Mouse (Mus musculus): ENCODE data around the gene Hoxa11. TPM values are rescaled to one million over a fixed set of nuclear protein-coding genes. Genes with fewer than 3 reads are reported as not detected.

The Hoxa11 gene
- total RNA-seq, 2 experiments from 2014 or later: 6.0 to 6.6 TPM

- peak in 1 of 2 experiments; percentile 15 for DNase-seq (ENCODE audit: low spot score in 2 of 2)
Measured at GRCm38 (mm10) chr6:52248638-52249414, 3.2 kb upstream of the Hoxa11 start.

DNA sequence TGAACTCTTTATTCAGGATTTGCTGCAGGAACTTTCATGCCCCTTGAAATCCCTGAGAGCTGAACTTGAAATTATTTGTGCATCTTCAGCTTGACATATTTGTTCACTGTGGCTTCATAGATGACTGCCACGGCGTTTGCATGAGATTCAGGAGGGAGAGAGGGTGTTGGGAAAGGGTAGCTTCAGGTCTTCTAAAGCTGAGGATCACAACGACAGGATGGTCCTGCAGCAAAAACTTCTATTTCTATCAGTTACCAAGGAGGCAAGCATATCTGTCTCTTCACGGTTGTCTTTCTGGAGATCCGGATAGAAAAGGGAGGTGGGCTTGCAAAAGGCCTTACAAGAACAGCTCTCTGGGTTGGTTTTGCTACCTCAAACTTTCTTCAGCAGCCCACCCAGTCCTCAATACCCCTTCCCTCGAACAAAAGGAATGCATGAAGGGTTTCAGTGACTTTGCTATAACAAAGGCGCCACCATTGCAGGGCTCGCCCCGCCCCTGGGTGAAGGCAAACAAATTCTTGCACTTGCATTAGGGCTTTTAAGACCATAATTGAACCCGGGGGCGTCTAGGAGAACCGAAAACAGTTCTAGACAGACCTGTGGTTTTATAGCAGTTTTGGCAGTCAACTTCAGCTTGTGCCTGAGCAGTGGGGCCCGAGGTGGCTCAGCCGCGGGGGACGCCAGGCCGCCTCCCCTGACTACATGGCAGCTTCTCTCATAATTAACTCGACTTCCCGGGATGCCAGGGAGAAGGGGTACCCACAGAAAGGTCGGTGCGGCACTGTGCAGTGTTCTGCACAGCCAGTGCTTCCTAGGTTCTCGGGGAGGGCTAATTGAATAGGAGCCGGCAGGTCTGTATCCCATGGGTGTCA, 2.4 kb upstream of the Hoxa11 start:
- DNase-seq (ENCODE audit: low spot score in 2 of 2): peak in 1 of 2 experiments; percentile 18

DNA sequence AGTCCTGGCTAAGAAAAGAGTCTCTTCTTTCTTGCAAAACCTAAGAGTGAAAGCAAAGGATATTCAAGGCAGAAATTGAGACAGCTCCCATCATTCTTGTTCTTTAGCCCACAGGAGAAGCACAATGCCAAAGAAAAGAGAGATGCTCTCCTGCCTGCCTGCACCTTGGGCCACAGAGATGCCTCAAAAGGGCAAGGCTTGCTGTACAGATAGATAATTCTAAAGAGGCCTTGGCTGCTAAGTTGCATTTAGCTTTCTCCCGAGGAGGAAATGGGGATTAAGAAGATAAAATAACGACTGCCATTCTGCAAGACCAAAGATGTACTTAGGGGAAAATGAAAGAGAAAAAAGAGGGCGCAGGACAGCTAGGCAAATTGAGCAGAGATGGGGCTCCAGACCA, 1.3 kb upstream of the Hoxa11 start:
- DNase-seq (ENCODE audit: low spot score in 2 of 2): no peak

DNA sequence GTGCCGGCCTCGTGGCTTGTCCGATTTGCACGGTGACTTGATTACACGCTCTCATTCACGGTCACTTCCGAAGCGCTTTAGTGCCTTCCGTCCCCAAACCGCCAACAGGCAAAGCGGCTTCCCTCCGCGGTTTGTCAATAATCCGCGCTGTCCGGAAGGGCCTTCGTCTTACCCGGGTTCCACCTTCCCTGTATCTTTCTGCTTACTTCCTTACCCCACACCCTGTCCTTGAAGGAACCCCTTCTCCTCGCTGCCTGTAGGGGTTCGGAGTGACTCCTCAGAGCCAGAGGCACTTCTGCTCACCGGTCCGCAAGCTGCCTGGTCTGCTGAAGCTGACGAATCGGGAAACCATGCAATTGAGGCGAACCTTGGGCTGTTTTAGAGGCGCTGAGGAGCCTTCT, 793 bp upstream of the Hoxa11 start:
- DNase-seq (ENCODE audit: low spot score in 2 of 2): peak; percentile 22 to 47

- peak; percentile 36 to 66 for DNase-seq (ENCODE audit: low spot score in 2 of 2)
Measured at GRCm38 (mm10) chr6:52245040-52245756, 412 bp downstream of the Hoxa11 start.

DNA sequence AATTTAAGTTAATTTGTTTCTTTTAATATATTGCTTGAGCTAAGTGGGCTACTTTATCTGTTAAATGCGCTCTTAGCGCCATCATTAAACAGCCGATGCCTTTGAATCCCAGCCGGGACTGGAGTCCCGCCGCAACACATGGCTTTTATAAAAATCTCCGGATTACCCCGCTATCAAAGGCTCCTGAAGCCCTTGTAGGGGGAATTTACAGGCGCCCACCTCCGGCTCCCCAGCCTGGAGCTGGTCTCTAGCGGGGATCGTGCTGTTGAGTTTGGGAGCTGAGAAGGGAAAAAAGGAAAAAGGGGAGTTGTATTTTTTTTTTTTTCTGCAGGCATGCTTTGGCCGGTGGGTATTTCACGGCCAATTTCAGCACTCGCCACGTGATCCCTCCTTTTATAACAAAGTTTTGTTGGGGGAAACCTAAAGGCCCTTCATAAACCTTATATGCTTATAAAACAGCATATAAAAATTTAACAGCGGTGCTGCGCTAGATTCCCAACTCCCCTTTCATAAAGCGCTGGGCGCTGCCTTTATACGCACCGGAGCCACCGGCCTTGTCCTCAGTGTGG, 1.1 kb downstream of the Hoxa11 start:
- DNase-seq (ENCODE audit: low spot score in 2 of 2): no peak

- DNase-seq (ENCODE audit: low spot score in 2 of 2): no peak
Measured at GRCm38 (mm10) chr6:52243681-52244121, 1.9 kb downstream of the Hoxa11 start.

DNA sequence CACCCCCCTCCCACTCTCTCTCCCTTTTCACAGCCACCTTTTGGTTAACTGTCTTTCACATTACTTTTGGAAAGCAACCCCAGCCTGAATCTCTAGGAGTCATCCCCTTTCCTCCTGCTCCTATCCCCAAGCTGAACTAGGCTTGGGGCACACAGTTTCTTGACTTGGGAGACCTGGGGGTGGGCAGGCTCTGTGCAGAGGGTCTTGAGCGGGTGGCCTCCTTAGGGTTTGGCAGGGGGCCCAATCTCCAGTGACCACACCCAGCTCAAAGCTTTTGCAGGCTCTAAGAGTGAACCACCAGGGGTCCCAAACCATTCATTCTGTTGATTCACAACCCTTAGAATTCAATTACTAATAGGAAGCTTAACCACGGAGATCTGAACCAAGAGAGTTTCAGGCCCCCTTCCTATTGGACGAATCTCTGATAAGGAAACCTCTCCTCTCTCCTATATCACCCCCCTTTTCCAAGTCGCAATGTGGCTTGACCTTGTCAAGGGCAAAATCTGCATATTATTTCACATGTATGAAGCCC, 2.7 kb downstream of the Hoxa11 start:
- DNase-seq (ENCODE audit: low spot score in 2 of 2): no peak

GRCm38 (mm10) chr6:52241001-52241621, 4.5 kb downstream of the Hoxa11 start:
- no peak for DNase-seq (ENCODE audit: low spot score in 2 of 2)

DNA sequence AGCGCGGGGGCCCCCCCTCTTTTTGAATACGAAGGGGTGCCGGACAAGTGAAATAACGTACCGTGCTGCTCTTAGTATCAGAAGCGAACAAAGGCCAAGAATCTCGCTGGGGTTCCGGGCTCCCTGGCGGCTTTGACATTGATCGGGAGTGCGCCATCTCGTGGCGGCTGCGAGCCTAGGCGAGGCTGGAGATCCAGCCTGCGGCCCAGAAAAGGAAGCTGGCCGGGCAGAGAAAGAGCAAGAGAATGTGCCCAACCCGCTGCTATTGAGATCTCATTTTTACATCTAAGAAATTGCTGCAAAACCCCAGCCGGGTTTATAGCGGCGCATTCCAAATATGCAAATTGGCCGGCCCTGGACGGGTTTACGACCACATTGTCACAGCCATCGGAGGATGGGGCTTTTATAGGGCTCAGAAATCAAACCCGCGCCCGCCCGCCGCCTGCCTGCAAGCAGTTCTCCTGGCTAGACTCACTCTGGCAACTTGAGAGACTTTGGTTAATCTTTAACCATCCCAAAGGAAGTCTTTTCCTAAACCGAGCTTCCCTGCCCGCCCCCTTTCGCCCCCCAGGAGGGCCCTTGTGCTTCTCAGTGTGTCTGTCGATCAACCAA, 5.1 kb downstream of the Hoxa11 start, which contains the start of gene Hoxa10:
Gene Hoxa10, minus strand, starts transcription at position 466 of the 612 bp plus-strand sequence.
- DNase-seq (ENCODE audit: low spot score in 2 of 2): peak; percentile 90 to 93

DNA sequence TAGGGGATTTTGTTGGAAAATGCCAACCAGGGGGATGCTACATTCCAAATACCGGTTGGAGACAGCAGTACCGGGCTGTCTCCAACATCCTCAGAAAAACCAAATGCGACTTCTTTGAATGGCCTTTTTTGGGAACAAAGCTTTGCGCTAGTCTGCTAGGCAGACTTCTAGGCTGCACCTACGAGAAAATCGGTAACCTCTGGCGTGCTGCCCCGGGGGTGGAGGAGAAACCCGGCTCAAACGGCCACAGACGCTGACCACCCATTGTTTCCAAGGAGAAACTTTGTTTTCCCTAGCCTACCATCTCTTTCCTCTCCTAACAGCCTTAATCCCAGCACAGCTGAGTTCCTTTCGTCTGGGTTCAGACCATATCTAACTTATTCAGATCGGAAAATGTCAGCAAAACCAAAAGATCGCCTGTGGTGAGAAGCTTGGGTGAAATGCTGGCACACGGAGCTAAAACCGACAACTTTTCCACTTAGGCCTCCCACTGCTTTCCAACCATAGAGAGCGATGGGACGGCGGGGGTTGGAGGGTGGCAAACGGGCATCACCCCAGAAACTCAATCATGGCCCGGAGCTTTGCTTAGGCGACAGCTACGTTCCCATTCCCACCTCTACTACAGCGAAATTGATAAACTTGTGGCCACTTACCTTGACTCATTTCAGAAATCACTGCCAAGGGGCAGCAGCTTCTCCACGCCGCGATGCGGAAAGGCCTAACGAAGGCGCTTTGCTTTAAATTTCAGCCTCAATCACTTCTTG, 5.8 kb downstream of the Hoxa11 start:
- DNase-seq (ENCODE audit: low spot score in 2 of 2): no peak

DNA sequence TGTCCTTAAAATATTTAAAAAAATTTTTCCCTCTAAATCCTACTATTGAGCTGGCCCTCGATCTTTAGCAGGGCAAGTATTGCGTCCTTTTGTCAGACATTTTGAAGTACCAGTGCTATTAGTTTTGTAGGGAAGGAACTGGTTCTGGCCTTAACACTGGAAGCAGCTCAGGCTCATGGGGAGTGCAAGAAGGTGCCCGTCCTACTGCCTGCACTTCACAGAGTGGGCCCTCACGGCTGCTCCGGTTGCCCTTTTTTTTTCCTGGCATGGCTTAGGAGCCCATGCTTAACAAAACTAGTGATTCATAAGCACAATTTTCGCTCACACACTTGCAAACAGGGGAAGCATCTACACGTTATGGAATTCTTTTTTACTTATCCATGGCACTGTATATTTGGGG, 6.6 kb downstream of the Hoxa11 start:
- no peak for DNase-seq (ENCODE audit: low spot score in 2 of 2)

DNA sequence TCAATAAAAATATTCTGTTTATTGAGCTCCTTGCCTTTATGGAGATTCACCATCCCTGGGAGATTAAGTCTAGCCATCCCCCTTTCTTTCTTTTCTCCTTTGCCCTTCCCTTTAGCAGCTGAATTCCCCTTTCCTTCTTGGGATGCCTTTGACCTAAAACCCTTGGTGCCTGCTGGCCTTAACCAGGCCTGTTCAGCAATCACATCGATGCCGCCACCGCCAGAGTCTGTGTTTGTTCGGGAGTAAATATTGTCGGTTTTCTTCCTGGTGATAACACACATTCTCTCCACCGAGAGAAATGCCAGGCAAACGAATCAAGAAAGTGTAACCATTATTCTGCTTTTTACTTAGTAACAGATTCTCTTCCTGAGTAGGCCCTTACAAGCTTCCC, 7.5 kb downstream of the Hoxa11 start:
- DNase-seq (ENCODE audit: low spot score in 2 of 2): no peak

DNA sequence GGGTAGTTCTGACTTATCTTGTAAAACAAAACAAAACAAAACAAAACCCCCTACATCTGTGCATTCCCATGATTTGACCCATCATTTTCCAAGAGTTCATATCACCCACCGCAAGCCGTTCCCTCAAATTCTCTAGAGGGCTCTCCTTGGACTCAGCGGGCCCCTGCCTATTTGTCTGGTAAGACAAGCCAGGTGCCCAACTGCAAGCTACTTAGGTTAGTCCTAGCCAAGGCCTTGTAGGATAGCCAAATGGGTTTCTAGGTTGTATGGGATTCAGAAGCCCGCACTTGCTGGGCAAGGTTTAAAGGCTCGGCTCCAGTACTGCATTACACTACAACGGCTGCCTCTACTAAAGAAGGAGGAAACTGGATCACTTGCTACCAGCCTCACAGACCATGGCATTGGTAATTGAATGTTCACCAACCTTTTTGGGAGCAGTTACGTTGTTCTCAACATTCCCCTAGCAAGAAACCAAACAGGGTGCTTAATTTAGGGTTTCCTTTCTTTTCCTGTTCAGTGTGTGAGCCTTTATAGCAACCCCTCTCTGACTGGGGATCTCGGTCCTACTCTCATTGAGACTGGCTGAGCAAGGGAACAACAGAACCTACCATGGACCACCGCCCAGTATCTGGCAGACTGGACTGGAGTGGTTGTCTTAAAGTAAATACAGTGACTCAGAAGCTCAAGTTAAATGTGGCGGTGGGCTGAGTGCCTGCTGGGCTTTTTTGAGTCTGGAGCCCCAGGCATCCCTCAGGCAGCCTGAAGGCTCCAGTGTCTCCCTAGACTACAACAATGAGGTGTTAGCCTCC, 8.1 kb downstream of the Hoxa11 start:
- no peak for DNase-seq (ENCODE audit: low spot score in 2 of 2)

DNA sequence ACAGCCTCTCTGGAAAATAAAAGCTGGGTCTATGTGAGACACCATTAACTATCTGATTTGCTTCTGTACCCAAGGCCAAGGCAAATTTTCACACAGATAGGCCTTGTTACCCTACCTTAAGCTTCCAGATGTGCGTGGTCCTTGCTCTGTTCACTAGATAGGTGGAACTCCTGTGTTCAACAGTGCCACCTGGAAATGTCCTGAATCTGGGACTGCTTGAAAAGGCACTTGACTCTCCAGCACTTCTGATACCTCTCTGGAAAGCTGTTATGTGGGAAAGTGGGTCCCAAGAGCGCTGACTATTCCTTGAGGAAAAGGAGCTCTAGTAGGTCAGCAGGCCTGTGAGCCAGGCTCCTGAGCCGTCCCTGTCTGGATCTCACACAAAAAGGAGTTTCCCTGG, 8.8 kb downstream of the Hoxa11 start:
- DNase-seq (ENCODE audit: low spot score in 2 of 2): no peak

DNA sequence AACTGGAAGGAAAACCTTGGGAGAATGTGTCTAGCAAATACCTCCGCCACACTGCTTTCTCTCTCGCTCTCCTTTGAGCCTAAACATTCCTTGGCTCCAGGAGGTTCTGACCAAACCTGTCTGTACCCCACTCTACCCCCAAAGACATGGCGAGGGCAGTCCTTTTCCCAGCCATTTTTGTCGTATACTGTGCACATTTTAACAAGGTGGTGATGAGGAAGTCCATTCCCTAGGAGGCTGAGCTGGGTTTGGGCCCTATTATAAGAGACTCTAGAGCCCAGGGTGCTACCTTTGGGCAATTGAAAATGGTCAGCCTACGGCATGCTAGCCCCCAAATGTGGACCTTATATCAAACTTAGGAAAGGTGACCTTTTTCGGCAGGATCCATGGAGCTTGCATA, 9.7 kb downstream of the Hoxa11 start:
- no peak for DNase-seq (ENCODE audit: low spot score in 2 of 2)

GRCm38 (mm10) chr6:52235267-52235666, 10.3 kb downstream of the Hoxa11 start:
- DNase-seq (ENCODE audit: low spot score in 2 of 2): no peak

GRCm38 (mm10) chr6:52234428-52235140, 11.0 kb downstream of the Hoxa11 start:
- DNase-seq (ENCODE audit: low spot score in 2 of 2): peak; percentile 58 to 74

Data from gastrocnemius, postnatal 4 days (tissue).